Mouse (Mus musculus) stomach, embryonic 15.5 days (tissue): Measurements from ENCODE around the gene Limk2. TPM values are rescaled to one million over a fixed set of nuclear protein-coding genes. Genes with fewer than 3 reads are reported as not detected.
A peak's percentile ranks its signal among the peaks of the same experiment; 100 is the strongest.

Experiments
- ATAC-seq: fragments of 200-750 bp; cut with Nextera tagmentation; 2 replicates; pipeline ENCODE4 v1.8.0; 2017; ENCODE audit warnings: low read depth, moderate number of reproducible peaks, moderate TSS enrichment; ENCODE audit not compliant: insufficient read depth, low FRiP score
- H3K27ac ChIP-seq: fragments of 300-500 bp; sonication (generic); 2 replicates; pipeline ENCODE4 v1.5.1; 2015; ENCODE audit warnings: mild to moderate bottlenecking, inconsistent platforms
- H3K27me3 ChIP-seq: fragments of 300-500 bp; sonication (generic); replicated peaks from 2 replicates; pipeline ENCODE4 v1.6.1; 2015; ENCODE audit warnings: inconsistent platforms
- H3K36me3 ChIP-seq: fragments of 300-500 bp; sonication (generic); 2 replicates; pipeline ENCODE4 v1.6.1; 2015; ENCODE audit warnings: inconsistent platforms
- H3K4me1 ChIP-seq: fragments of 300-500 bp; sonication (generic); 2 replicates; pipeline ENCODE4 v1.6.1; 2015; ENCODE audit warnings: inconsistent platforms
- H3K4me2 ChIP-seq: fragments of 300-500 bp; sonication (generic); 2 replicates; pipeline ENCODE4 v1.6.1; 2015; ENCODE audit warnings: mild to moderate bottlenecking, inconsistent platforms
- H3K4me3 ChIP-seq: fragments of 300-500 bp; sonication (generic); replicated peaks from 2 replicates; pipeline ENCODE4 v1.5.1; 2015; ENCODE audit warnings: inconsistent platforms
- H3K9ac ChIP-seq: fragments of 300-500 bp; sonication (generic); 2 replicates; pipeline ENCODE4 v1.6.1; 2015; ENCODE audit warnings: inconsistent platforms
- H3K9me3 ChIP-seq: fragments of 300-500 bp; sonication (generic); 2 replicates; pipeline ENCODE4 v1.6.1; 2016; ENCODE audit warnings: inconsistent platforms
- WGBS: fragments of 180-500 bp; shearing (Covaris S2); methylation state at CpG from one replicate; pipeline ENCODE4 v1.1.7; 2015; 5-methylcytosine and 5-hydroxymethylcytosine counted together
- polyA plus RNA-seq: library from polyadenylated mRNA; unstranded; fragments of >200 nt; fragmentation: Nextera tagmentation; extraction: Ambion mirVana; gene quantifications from 2 replicates; pipeline ENCODE4 v1.2.1, GENCODE M21; 2015

Limk2 gene
- polyA plus RNA-seq, 1 experiment from 2014 or later: 75.9 TPM

DNA sequence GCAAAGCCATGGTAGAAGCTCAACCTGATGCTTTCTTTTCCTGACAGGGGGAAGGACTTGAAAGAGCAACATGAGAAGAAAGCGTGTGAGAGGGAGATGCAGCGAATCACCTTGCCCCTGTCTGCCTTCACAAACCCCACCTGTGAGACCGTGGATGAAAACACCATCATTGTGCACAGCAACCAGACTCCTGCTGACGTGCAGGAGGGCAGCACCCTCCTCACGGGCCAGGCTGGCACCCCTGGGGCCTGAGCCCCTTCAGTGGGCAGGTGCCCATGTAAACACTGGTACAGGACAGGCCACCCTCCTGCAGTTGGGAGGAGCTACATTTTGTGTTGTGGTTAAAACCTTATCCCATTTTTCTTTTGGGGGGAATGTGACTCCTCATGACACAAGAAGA lies 67.5 kb downstream of the Limk2 start:
- Histone ChIP-seq H3K4me1 (peaks cover 13% of the 10 kb centered on the region), H3K36me3 (peaks cover 11% of the 10 kb centered on the region), H3K9ac (no peak overlapping the region), H3K27ac (no peak overlapping the region), H3K4me2 (no peak overlapping the region), H3K4me3 (no peak overlapping the region), H3K27me3 (no peaks in the 10 kb centered on the region), H3K9me3 (no peaks in the 10 kb centered on the region)
- 73% methylated on average over 5 of the region's 5 CpGs for WGBS
- no peak for ATAC-seq

- Histone ChIP-seq H3K4me2 (no peak overlapping the region), H3K36me3 (no peaks in the 10 kb centered on the region), H3K4me1 (peaks cover 27% of the 10 kb centered on the region), H3K9me3 (no peaks in the 10 kb centered on the region), H3K27ac (peak overlapping the region; percentile 65; the same call in 1 of the 2 replicates), H3K27me3 (no peaks in the 10 kb centered on the region; the same call in 1 of the 2 replicates), H3K4me3 (no peak overlapping the region), H3K9ac (no peak overlapping the region)
- 52% methylated on average over 5 of the region's 5 CpGs for WGBS
- peak; percentile 3; the same call in 1 of the 2 replicates for ATAC-seq
Observed at GRCm38 (mm10) chr11:3337961-3338360, 71.0 kb downstream of the Limk2 start.

DNA sequence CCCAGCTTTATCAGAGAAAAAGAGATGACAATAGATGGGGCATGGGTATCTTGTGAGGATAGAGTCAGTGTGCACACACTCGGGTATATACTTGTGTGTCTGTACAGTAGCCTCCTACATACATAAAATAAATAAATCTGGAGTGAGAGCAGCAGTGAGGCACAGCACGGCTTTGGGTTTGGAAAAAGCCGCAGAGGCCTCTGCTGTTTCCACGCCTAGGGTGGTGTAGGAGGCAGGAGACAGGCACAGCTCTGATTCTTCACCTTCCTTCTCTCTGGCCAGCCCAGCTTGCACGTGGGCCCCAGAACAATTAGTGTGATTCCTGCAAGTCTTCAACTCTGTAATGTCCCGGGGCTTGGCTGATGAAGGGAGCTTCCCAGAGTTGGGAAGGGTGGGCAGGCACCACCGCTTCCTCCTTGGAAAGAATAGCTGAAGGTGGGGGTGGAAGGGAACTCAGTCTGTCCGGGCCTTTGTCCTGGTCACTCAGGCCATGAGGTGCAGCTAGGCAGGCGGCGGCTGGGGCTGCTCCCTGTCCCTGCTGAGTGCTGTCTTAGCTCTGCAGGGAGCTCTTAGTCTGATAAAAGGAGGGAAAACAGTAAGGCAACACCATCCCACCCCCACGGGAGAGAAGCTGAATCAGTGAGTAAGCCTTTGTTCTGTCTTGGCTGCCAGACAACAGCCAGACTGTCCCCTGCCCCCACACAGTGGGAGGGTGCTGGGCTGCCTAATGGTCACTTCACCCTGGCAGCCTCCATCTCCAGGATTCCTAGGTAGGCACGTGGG lies 71.6 kb downstream of the Limk2 start:
- Histone ChIP-seq H3K36me3 (no peaks in the 10 kb centered on the region), H3K27ac (peak overlapping the region; percentile 65), H3K9me3 (no peaks in the 10 kb centered on the region), H3K4me3 (no peak overlapping the region), H3K27me3 (no peaks in the 10 kb centered on the region; the same call in 1 of the 2 replicates), H3K4me1 (peaks cover 32% of the 10 kb centered on the region), H3K4me2 (no peak overlapping the region), H3K9ac (no peak overlapping the region)
- peak; percentile 23; the same call in 1 of the 2 replicates for ATAC-seq
- 16% methylated on average over 12 of the region's 12 CpGs for WGBS

GRCm38 (mm10) chr11:3336602-3337001 lies 72.4 kb downstream of the Limk2 start:
- no peak for ATAC-seq

GRCm38 (mm10) chr11:3335651-3336216 lies 73.3 kb downstream of the Limk2 start:
- peaks cover 38% of the 10 kb centered on the region for H3K4me1 ChIP-seq
- no peaks in the 10 kb centered on the region for H3K36me3 ChIP-seq
- H3K9ac ChIP-seq: no peak overlapping the region
- no peaks in the 10 kb centered on the region; the same call in 1 of the 2 replicates for H3K27me3 ChIP-seq
- peak overlapping the region; percentile 17; the same call in 1 of the 2 replicates for H3K4me2 ChIP-seq
- H3K9me3 ChIP-seq: no peaks in the 10 kb centered on the region
- 22% methylated on average over 11 of the region's 11 CpGs for WGBS
- no peak overlapping the region; the same call in 1 of the 2 replicates for H3K4me3 ChIP-seq
- H3K27ac ChIP-seq: peak overlapping the region; percentile 63; the same call in 1 of the 2 replicates
- ATAC-seq: no peak

More at GRCm38 (mm10) chr11:3336602-3337001, 72.4 kb downstream of the Limk2 start:
- no peak overlapping the region for H3K4me3 ChIP-seq
- no peak overlapping the region for H3K9ac ChIP-seq
- no peaks in the 10 kb centered on the region; the same call in 1 of the 2 replicates for H3K27me3 ChIP-seq
- H3K4me1 ChIP-seq: peaks cover 38% of the 10 kb centered on the region
- no peak overlapping the region for H3K4me2 ChIP-seq
- no peaks in the 10 kb centered on the region for H3K36me3 ChIP-seq
- H3K9me3 ChIP-seq: no peaks in the 10 kb centered on the region
- WGBS: 80% methylated on average over 3 of the region's 3 CpGs
- H3K27ac ChIP-seq: no peak overlapping the region

DNA sequence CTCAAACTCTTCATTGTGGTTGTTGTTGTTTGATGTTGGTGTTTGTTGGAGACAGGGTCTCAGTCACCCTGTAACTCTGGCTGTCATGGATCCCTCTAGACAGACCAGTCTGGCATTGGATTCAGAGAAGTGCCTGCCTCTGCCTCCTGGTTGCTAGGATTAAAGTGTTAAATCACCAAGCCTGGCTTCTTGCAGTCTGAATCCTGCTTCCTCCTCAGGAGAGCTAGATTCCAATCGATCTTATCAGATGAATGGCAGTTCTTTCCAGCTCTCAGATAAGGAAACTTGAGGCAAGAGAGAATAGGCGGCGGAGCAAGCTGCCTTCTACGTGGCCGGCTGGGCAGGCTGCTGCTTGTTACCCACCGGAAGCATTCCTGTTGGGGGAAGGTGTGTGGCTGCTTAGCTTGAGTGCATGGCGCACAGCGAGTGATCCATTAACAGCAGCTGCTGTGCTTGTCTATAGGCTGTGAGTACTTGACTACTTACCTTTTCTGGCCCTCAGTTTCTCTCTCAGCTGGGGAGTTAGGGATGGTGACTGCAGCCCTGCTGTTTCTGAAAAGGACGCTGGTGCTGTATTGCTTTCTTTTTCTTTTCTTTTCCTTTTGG lies 74.2 kb downstream of the Limk2 start:
- peaks cover 38% of the 10 kb centered on the region for H3K4me1 ChIP-seq
- H3K4me3 ChIP-seq: no peak overlapping the region
- H3K9me3 ChIP-seq: no peaks in the 10 kb centered on the region
- H3K9ac ChIP-seq: no peak overlapping the region
- H3K4me2 ChIP-seq: no peak overlapping the region
- no peaks in the 10 kb centered on the region for H3K36me3 ChIP-seq
- H3K27ac ChIP-seq: peak overlapping the region; percentile 35; the same call in 1 of the 2 replicates
- H3K27me3 ChIP-seq: no peaks in the 10 kb centered on the region; the same call in 1 of the 2 replicates
- 26% methylated on average over 9 of the region's 9 CpGs for WGBS
- ATAC-seq: no peak

- no peak overlapping the region for H3K4me2 ChIP-seq
- ATAC-seq: no peak
- 90% methylated on average over 11 of the region's 11 CpGs for WGBS
- H3K27me3 ChIP-seq: no peaks in the 10 kb centered on the region; the same call in 1 of the 2 replicates
- H3K9ac ChIP-seq: no peak overlapping the region
- H3K4me3 ChIP-seq: no peak overlapping the region
- peaks cover 38% of the 10 kb centered on the region for H3K4me1 ChIP-seq
- no peaks in the 10 kb centered on the region for H3K9me3 ChIP-seq
- H3K36me3 ChIP-seq: no peaks in the 10 kb centered on the region
- 0 out of 2 replicates have a peak overlapping the region, but pooled peaks have one; percentile 35 for H3K27ac ChIP-seq
Observed at GRCm38 (mm10) chr11:3334141-3334710, 74.8 kb downstream of the Limk2 start.

DNA sequence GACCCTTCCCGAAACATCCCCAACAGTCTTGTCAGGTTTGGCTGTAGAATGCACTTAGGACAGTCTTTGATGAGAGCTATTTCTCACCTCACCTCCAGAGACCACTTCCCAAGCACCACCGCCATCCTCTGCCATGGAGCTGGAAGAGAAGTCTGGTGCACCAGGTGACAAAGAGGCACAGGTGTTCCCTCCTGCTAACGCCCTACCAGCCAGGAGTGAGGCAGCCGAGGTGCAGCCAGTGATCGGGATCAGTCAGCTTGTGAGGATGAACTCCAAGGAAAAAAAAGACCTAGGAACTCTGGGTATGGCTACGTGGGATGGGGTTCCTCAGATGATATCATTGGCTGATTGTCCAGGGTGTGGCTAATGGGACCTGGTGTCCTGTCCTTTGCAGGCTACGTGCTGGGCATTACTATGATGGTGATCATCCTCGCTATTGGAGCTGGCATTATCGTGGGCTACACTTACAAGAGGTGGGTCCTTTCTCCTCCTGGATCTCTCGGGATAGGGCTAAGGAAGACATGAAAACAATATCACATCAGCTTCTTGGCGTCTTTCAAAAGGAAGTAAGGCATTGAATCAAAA lies 75.8 kb downstream of the Limk2 start:
- 86% methylated on average over 11 of the region's 11 CpGs for WGBS
- Histone ChIP-seq H3K27me3 (no peaks in the 10 kb centered on the region; the same call in 1 of the 2 replicates), H3K27ac (no peak overlapping the region), H3K4me2 (no peak overlapping the region), H3K9me3 (no peaks in the 10 kb centered on the region), H3K4me3 (no peak overlapping the region), H3K36me3 (no peaks in the 10 kb centered on the region), H3K4me1 (peaks cover 37% of the 10 kb centered on the region), H3K9ac (no peak overlapping the region)
- ATAC-seq: no peak

DNA sequence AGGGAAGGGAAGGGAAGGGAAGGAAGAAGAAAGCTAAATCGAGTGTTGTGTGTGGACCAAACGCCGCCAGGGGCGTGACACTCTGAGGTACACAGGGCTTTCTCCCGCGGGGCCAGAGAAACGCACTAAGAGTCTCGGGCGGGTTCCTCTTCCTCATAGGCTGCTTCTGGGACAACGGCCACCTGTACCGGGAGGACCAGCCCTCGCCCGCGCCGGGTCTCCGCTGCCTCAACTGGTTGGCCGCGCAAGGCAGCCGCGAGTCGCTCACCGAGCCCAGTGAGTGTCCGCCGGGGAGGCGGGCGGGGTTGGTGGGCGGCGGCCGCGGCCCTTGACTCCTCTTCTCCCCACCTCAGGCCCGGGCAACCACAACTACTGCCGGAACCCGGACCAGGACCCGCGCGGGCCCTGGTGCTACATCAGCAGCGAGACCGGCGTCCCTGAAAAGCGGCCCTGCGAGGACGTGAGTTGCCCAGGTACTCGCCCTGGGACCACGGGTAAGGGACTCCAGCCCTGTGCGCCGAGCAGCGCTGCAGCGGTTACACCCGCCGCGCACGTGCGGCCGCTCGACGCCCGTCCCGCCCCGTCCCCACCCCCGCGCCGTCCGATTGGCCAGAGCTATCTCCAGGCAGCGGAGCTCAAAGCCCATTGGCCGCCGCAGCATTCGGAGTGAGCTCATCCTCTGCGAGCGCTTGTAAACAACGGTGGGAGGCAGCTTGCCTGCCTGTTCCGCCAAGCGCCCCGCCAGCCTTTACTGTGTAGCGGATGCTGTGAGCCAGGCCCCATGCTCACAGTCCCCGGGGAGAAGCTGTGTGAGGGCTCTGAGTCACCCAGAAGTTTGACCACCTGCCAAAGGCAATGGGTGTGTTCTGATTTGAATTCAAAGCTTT lies 77.0 kb downstream of the Limk2 start:
- Histone ChIP-seq H3K9me3 (no peaks in the 10 kb centered on the region), H3K27ac (peak overlapping the region; percentile 70), H3K4me1 (peaks cover 26% of the 10 kb centered on the region), H3K9ac (0 out of 2 replicates have a peak overlapping the region, but pooled peaks have one; percentile 25), H3K4me2 (peak overlapping the region; percentile 97), H3K4me3 (peak overlapping the region; percentile 51), H3K27me3 (no peaks in the 10 kb centered on the region; the same call in 1 of the 2 replicates), H3K36me3 (no peaks in the 10 kb centered on the region)
- peak; percentile 95 for ATAC-seq
- WGBS: under 1% methylated on average over 75 of the region's 75 CpGs

- Histone ChIP-seq H3K4me2 (peak overlapping the region; percentile 97), H3K9me3 (no peaks in the 10 kb centered on the region), H3K36me3 (no peaks in the 10 kb centered on the region), H3K27ac (peak overlapping the region; percentile 74), H3K9ac (peak overlapping the region; percentile 10; the same call in 1 of the 2 replicates), H3K27me3 (no peaks in the 10 kb centered on the region; the same call in 1 of the 2 replicates), H3K4me3 (peak overlapping the region; percentile 51), H3K4me1 (peaks cover 25% of the 10 kb centered on the region)
- no peak for ATAC-seq
- 3% methylated on average over 14 of the region's 14 CpGs for WGBS
Observed at GRCm38 (mm10) chr11:3330991-3331750, 77.8 kb downstream of the Limk2 start.
